Mouse (Mus musculus): ENCODE measurements around the gene Sdc3.

The Sdc3 gene

GRCm38 (mm10) chr4:130791811-130792375, 444 bp upstream of the Sdc3 start:
- DNase-seq (ENCODE audit: extremely low spot score, low read depth, low spot score) = no peak

- DNase-seq (ENCODE audit: extremely low spot score, low read depth, low spot score) = no peak
Measured at GRCm38 (mm10) chr4:130793180-130793501, 804 bp downstream of the Sdc3 start.

- DNase-seq (ENCODE audit: extremely low spot score, low read depth, low spot score) = no peak
Measured at GRCm38 (mm10) chr4:130794771-130795170, 2.4 kb downstream of the Sdc3 start.

- no peak for DNase-seq (ENCODE audit: extremely low spot score, low read depth, low spot score)
Measured at GRCm38 (mm10) chr4:130795970-130796369, 3.6 kb downstream of the Sdc3 start.

- no peak for DNase-seq (ENCODE audit: extremely low spot score, low read depth, low spot score)
Measured at GRCm38 (mm10) chr4:130797201-130798051, 5.1 kb downstream of the Sdc3 start.

GRCm38 (mm10) chr4:130798416-130798815, 6.1 kb downstream of the Sdc3 start:
- DNase-seq (ENCODE audit: extremely low spot score, low read depth, low spot score) = no peak

GRCm38 (mm10) chr4:130799118-130799517, 6.8 kb downstream of the Sdc3 start:
- no peak for DNase-seq (ENCODE audit: extremely low spot score, low read depth, low spot score)

GRCm38 (mm10) chr4:130799582-130799981, 7.2 kb downstream of the Sdc3 start:
- no peak for DNase-seq (ENCODE audit: extremely low spot score, low read depth, low spot score)

- no peak for DNase-seq (ENCODE audit: extremely low spot score, low read depth, low spot score)
Measured at GRCm38 (mm10) chr4:130800147-130800546, 7.8 kb downstream of the Sdc3 start.

GRCm38 (mm10) chr4:130801198-130801597, 8.9 kb downstream of the Sdc3 start:
- DNase-seq (ENCODE audit: extremely low spot score, low read depth, low spot score) = no peak

- DNase-seq (ENCODE audit: extremely low spot score, low read depth, low spot score) = no peak
Measured at GRCm38 (mm10) chr4:130801624-130802329, 9.4 kb downstream of the Sdc3 start.

- no peak for DNase-seq (ENCODE audit: extremely low spot score, low read depth, low spot score)
Measured at GRCm38 (mm10) chr4:130803591-130803990, 11.3 kb downstream of the Sdc3 start.

GRCm38 (mm10) chr4:130804292-130804691, 12.0 kb downstream of the Sdc3 start:
- DNase-seq (ENCODE audit: extremely low spot score, low read depth, low spot score) = no peak

GRCm38 (mm10) chr4:130804771-130805361, 12.5 kb downstream of the Sdc3 start:
- no peak for DNase-seq (ENCODE audit: extremely low spot score, low read depth, low spot score)

- no peak for DNase-seq (ENCODE audit: extremely low spot score, low read depth, low spot score)
Measured at GRCm38 (mm10) chr4:130805746-130806145, 13.4 kb downstream of the Sdc3 start.

GRCm38 (mm10) chr4:130806746-130807145, 14.4 kb downstream of the Sdc3 start:
- no peak for DNase-seq (ENCODE audit: extremely low spot score, low read depth, low spot score)

GRCm38 (mm10) chr4:130809784-130810183, 17.4 kb downstream of the Sdc3 start:
- no peak for DNase-seq (ENCODE audit: extremely low spot score, low read depth, low spot score)

- no peak for DNase-seq (ENCODE audit: extremely low spot score, low read depth, low spot score)
Measured at GRCm38 (mm10) chr4:130810845-130811244, 18.5 kb downstream of the Sdc3 start.

GRCm38 (mm10) chr4:130811385-130811784, 19.0 kb downstream of the Sdc3 start:
- DNase-seq (ENCODE audit: extremely low spot score, low read depth, low spot score) = no peak

GRCm38 (mm10) chr4:130813958-130814357, 21.6 kb downstream of the Sdc3 start:
- DNase-seq (ENCODE audit: extremely low spot score, low read depth, low spot score) = no peak

GRCm38 (mm10) chr4:130814742-130815330, 22.5 kb downstream of the Sdc3 start:
- DNase-seq (ENCODE audit: extremely low spot score, low read depth, low spot score) = no peak

Measured in hindlimb bud, embryonic 11.5 days (tissue).